Mouse (Mus musculus): ENCODE measurements at regions not wholly inside any gene's neighbourhood (a gene's known extent, or its start where the extent isn't known, plus 50 kb on each side); places are given as distances from the start of the nearest gene placed in this dataset.

GRCm38 (mm10) chr13:117112424-117112823 lies 87.1 kb upstream of the Parp8 start:
- Histone ChIP-seq H3K9me3 (ENCODE audit: control insufficient read depth, low read length) (no peaks in the 10 kb centered on the region), H3K4me1 (replicated peaks; ENCODE audit: control insufficient read depth, insufficient read depth, low read length) (no peaks in the 10 kb centered on the region), H3K27ac (ENCODE audit: low read depth, low read length) (no peak overlapping the region), H3K27me3 (ENCODE audit: control insufficient read depth, insufficient read depth, low read length) (no peaks in the 10 kb centered on the region), H3K9ac (ENCODE audit: low read depth, low read length) (no peak overlapping the region), H3K36me3 (ENCODE audit: control insufficient read depth, insufficient read depth, low read length) (no peaks in the 10 kb centered on the region), H3K4me3 (ENCODE audit: low read depth, low read length) (no peak overlapping the region), H3K4me2 (replicated peaks; ENCODE audit: low read depth, low read length) (no peak overlapping the region)
- ATAC-seq (ENCODE audit: low FRiP score), result no peak
- 78% methylated on average over 1 of the region's 1 CpGs for WGBS
- DNase-seq (ENCODE audit: low spot score), result no peak

- no peak overlapping the region for H3K27ac ChIP-seq (ENCODE audit: low read depth, low read length)
- H3K4me1 ChIP-seq (replicated peaks; ENCODE audit: control insufficient read depth, insufficient read depth, low read length), result no peaks in the 10 kb centered on the region
- H3K9ac ChIP-seq (ENCODE audit: low read depth, low read length), result no peak overlapping the region
- no peaks in the 10 kb centered on the region for H3K27me3 ChIP-seq (ENCODE audit: control insufficient read depth, insufficient read depth, low read length)
- 75% methylated on average over 1 of the region's 1 CpGs for WGBS
- DNase-seq (ENCODE audit: low spot score) (no peak), ATAC-seq (ENCODE audit: low FRiP score) (no peak)
- no peak overlapping the region for H3K4me2 ChIP-seq (replicated peaks; ENCODE audit: low read depth, low read length)
- no peaks in the 10 kb centered on the region for H3K9me3 ChIP-seq (ENCODE audit: control insufficient read depth, low read length)
- H3K4me3 ChIP-seq (ENCODE audit: low read depth, low read length), result no peak overlapping the region
- H3K36me3 ChIP-seq (ENCODE audit: control insufficient read depth, insufficient read depth, low read length), result no peaks in the 10 kb centered on the region
Measured at GRCm38 (mm10) chr13:117105151-117105660, 79.9 kb upstream of the Parp8 start.

- H3K9ac ChIP-seq (ENCODE audit: low read depth, low read length), result no peak overlapping the region
- no peak for DNase-seq (ENCODE audit: low spot score)
- no peaks in the 10 kb centered on the region for H3K9me3 ChIP-seq (ENCODE audit: control insufficient read depth, low read length)
- no peak for ATAC-seq (ENCODE audit: low FRiP score)
- no peaks in the 10 kb centered on the region for H3K36me3 ChIP-seq (ENCODE audit: control insufficient read depth, insufficient read depth, low read length)
- H3K27ac ChIP-seq (ENCODE audit: low read depth, low read length), result no peak overlapping the region
- H3K4me2 ChIP-seq (replicated peaks; ENCODE audit: low read depth, low read length), result no peak overlapping the region
- no peaks in the 10 kb centered on the region for H3K27me3 ChIP-seq (ENCODE audit: control insufficient read depth, insufficient read depth, low read length)
- no peak overlapping the region for H3K4me3 ChIP-seq (ENCODE audit: low read depth, low read length)
- H3K4me1 ChIP-seq (replicated peaks; ENCODE audit: control insufficient read depth, insufficient read depth, low read length), result no peaks in the 10 kb centered on the region
- WGBS, result 83% methylated on average over 1 of the region's 1 CpGs
Measured at GRCm38 (mm10) chr13:117094773-117095172, 69.4 kb upstream of the Parp8 start.

DNA sequence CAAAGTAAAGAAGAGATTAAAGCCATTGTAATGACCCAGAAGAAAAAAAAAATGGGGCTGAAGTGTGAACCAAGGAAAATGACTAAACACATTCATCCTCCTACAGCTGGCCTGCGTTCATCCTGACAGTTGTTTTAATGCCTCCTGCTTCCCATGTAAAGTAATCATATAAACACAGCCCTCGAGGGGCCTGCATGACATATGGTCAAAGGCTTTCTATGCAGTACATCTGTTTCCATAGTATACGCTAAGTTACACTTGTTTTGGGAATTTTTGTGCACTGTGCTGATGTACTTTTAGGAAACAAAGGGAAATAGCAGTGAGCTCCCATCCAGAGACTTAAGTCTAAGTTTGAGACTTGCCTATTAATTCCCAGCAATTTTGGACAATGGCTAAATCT lies 63.3 kb upstream of the Parp8 start:
- Histone ChIP-seq H3K4me3 (ENCODE audit: low read depth, low read length) (no peak overlapping the region), H3K4me2 (replicated peaks; ENCODE audit: low read depth, low read length) (no peak overlapping the region), H3K9me3 (ENCODE audit: control insufficient read depth, low read length) (no peaks in the 10 kb centered on the region), H3K4me1 (replicated peaks; ENCODE audit: control insufficient read depth, insufficient read depth, low read length) (no peaks in the 10 kb centered on the region), H3K9ac (ENCODE audit: low read depth, low read length) (no peak overlapping the region), H3K27me3 (ENCODE audit: control insufficient read depth, insufficient read depth, low read length) (no peaks in the 10 kb centered on the region), H3K36me3 (ENCODE audit: control insufficient read depth, insufficient read depth, low read length) (no peaks in the 10 kb centered on the region), H3K27ac (ENCODE audit: low read depth, low read length) (no peak overlapping the region)
- DNase-seq (ENCODE audit: low spot score) (no peak), ATAC-seq (ENCODE audit: low FRiP score) (no peak)
- WGBS, result 69% methylated on average over 3 of the region's 3 CpGs

GRCm38 (mm10) chr13:117082758-117083157 lies 57.4 kb upstream of the Parp8 start:
- WGBS, result 88% methylated on average over 4 of the region's 4 CpGs
- Histone ChIP-seq H3K9me3 (ENCODE audit: control insufficient read depth, low read length) (no peaks in the 10 kb centered on the region), H3K9ac (ENCODE audit: low read depth, low read length) (no peak overlapping the region), H3K27ac (ENCODE audit: low read depth, low read length) (no peak overlapping the region), H3K36me3 (ENCODE audit: control insufficient read depth, insufficient read depth, low read length) (no peaks in the 10 kb centered on the region), H3K4me3 (ENCODE audit: low read depth, low read length) (no peak overlapping the region), H3K4me1 (replicated peaks; ENCODE audit: control insufficient read depth, insufficient read depth, low read length) (no peaks in the 10 kb centered on the region), H3K4me2 (replicated peaks; ENCODE audit: low read depth, low read length) (no peak overlapping the region), H3K27me3 (ENCODE audit: control insufficient read depth, insufficient read depth, low read length) (no peaks in the 10 kb centered on the region)
- DNase-seq (ENCODE audit: low spot score), result no peak
- no peak for ATAC-seq (ENCODE audit: low FRiP score)

GRCm38 (mm10) chr13:117079316-117079715 lies 54.0 kb upstream of the Parp8 start:
- no peaks in the 10 kb centered on the region for H3K4me1 ChIP-seq (replicated peaks; ENCODE audit: control insufficient read depth, insufficient read depth, low read length)
- H3K27me3 ChIP-seq (ENCODE audit: control insufficient read depth, insufficient read depth, low read length), result no peaks in the 10 kb centered on the region
- WGBS, result 79% methylated on average over 1 of the region's 1 CpGs
- DNase-seq (ENCODE audit: low spot score) (no peak), ATAC-seq (ENCODE audit: low FRiP score) (no peak)
- H3K9me3 ChIP-seq (ENCODE audit: control insufficient read depth, low read length), result no peaks in the 10 kb centered on the region
- H3K36me3 ChIP-seq (ENCODE audit: control insufficient read depth, insufficient read depth, low read length), result no peaks in the 10 kb centered on the region
- H3K9ac ChIP-seq (ENCODE audit: low read depth, low read length), result no peak overlapping the region
- H3K4me2 ChIP-seq (replicated peaks; ENCODE audit: low read depth, low read length), result no peak overlapping the region
- H3K27ac ChIP-seq (ENCODE audit: low read depth, low read length), result no peak overlapping the region
- H3K4me3 ChIP-seq (ENCODE audit: low read depth, low read length), result no peak overlapping the region

All from hindbrain, embryonic 11.5 days (tissue).